Mouse (Mus musculus) small intestine, adult 2 months (tissue): ENCODE data around the gene Tmem231.
A peak's percentile ranks its signal among the peaks of the same experiment; 100 is the strongest.

ENCODE experiments used
- CTCF ChIP-seq: fragments of 200-500 bp; IDR thresholded peaks from 2 replicates; pipeline ENCODE4 v1.5.1; 2012; ENCODE audit warnings: low read depth, mild to moderate bottlenecking, control low read depth, inconsistent platforms, low read length, moderate library complexity, mixed read lengths; ENCODE audit not compliant: insufficient replicate concordance, insufficient read length; ENCODE audit errors: extremely low read depth
- POLR2A ChIP-seq: fragments of 200-500 bp; IDR thresholded peaks from 2 replicates; pipeline ENCODE4 v1.6.1; 2012; ENCODE audit warnings: low read depth, mild to moderate bottlenecking, control low read depth, inconsistent platforms, low read length, moderate library complexity

- TF ChIP-seq CTCF (peak; percentile 54; the same call in 1 of the 2 replicates), POLR2A (no peak)
Measured at GRCm38 (mm10) chr8:111923383-111923804, 10.3 kb downstream of the Tmem231 start.
